Mouse (Mus musculus): ENCODE measurements around the gene Cd209g.

Cd209g gene

DNA sequence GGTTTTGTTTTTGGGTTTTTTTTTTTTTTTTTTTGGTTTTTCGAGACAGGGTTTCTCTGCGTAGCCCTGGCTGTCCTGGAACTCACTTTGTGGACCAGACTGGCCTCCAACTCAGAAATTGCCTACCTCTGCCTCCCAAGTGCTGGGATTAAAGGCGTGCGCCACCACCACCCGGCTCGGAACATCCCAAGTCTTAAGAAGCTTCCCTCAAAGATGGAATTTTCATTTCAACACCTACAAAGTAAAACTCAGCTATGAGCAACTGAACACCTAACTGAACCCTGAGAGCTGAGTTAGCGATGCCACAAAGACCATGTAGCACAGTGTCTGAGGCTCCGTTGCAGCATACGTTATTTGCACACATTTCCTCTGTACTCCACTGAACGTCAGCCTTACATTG is at the start of gene Cd209g:
Gene Cd209g, plus strand, starts transcription at position 301 of the 400 bp plus-strand sequence.
- WGBS, result 92% methylated on average over 10 of the region's 10 CpGs

DNA sequence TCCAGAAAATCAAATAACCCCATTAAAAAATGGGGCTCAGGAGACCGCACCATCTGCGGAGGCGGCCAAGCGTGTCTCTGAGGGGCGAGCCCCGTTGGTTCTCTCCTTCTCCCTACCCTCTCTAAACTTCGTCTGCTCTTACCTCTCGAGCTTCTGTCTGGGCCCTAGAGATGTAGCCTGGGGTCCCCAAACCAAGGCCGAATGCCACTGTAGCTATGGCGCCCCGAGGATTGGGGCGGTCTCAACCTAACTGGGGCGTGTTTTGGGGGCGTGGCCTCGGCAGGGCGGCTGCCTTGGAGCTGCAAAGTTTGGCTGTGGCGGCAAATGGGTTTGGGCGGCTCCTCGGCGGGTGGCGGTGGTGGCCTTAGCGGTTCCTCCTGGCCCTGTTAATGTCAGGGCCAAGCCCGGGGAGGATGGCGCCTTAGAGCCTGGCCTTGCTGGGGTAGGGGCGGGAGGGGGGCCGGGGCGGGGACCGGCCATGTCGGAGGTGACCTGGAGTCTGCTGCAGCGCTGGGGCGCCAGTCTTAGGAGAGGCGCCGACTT is 46.6 kb upstream of the Cd209g start:
- WGBS, result 40% methylated on average over 33 of the region's 33 CpGs

DNA sequence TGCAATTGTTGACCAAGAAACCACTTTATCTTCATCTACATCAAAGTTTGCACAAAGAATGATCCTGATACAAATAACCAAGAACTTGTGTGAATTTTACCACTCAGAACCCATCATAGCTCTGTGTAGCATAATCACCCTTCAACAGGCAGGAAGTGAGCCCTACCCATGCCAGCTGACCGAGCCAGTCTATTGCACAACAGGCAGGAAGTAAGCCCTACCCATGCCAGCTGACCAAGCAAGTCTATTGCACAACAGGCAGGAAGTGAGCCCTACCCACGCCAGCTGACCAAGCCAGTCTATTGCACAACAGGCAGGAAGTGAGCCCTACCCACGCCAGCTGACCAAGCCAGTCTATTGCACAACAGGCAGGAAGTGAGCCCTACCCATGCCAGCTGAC is 45.4 kb upstream of the Cd209g start:
- 80% methylated on average over 3 of the region's 3 CpGs for WGBS

DNA sequence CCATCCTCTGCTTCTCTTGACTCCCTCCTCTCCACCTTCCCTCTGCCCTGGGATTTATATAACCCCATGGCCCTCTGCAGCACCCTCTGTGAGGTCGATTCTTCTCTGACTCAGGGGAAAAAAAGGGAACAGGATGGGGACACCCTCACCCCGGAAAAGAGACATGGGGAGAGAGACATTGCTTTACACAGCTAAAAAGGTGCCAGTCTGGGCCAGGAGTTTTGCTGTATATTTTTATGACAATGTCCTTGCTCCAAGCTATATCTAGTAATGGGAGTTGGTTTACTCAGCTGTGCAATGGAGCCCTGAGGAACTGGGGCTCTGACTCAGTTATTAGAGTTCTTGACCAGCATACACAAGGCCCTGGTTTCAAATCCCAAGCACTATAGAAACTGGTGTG is 28.2 kb upstream of the Cd209g start, which contains the start of gene Cd209f:
Gene Cd209f, minus strand, starts transcription at position 101 of the 400 bp plus-strand sequence.
- WGBS, result 67% methylated on average over 2 of the region's 2 CpGs

DNA sequence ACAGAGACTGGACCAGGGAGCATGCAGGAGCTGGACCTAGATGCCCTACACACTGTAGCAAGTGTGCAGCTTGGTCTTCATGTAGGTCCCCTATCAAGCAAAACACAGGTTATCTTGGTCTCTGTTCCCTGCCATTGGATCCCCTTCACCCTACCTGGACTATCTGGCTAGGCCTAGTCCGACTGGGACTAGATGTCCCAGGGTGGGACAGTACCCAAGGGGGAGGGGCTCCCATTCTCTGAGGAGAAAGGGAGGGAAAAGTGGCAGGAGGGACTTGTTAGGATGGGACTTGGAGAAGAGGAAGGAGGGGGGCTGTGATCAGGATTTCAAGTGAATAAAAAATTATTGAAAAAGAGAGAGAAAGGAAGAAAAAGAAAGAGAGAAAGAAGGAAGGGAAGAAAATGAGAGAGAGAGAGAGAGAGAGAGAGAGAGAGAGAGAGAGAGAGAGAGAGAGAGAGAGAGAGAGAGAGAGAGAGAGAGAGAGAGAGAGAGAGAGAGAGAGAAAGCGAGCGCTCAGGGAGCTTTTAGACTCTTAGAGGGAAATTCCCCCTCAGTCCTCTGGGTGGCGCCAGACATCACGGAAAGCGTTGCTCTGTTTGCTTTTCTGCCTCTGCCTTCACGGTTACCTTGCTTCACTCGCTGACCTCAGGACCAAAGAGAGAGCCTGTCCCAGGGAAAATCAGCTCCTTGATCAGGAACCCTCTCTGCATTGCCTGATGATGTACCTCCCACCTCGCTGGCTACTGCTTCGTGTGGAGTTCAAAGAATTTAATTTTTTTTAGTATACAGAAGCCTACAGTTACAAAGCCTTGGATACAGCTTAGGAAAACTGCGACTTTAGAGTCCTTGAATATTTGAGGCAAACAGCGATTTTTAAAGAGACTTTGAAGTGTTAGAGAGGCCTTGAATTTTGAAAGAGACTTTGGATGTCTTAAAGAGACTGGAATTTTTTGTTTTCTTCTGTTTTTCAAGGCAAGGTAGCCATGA is 6.1 kb downstream of the Cd209g start:
- whole genome bisulfite sequencing, result 5% methylated on average over 12 of the region's 12 CpGs

DNA sequence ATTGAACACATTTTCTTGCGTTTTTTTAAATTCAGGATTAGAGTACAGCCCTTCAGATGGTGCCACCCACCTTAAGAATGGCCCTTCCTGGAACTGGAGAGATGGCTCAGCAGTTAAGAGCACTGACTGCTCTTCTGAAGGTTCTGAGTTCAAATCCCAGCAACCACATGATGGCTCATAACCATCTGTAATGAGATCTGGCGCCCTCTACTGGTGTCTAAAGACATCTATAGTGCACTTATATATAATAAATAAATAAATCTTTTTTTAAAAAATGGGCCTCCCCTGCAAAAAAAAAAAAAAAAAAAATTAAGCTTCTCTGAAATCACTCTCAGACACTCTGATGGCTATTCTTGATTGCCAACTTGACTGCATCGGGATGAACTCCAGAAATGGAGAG is 7.8 kb downstream of the Cd209g start:
- WGBS, result 65% methylated on average over 3 of the region's 3 CpGs

DNA sequence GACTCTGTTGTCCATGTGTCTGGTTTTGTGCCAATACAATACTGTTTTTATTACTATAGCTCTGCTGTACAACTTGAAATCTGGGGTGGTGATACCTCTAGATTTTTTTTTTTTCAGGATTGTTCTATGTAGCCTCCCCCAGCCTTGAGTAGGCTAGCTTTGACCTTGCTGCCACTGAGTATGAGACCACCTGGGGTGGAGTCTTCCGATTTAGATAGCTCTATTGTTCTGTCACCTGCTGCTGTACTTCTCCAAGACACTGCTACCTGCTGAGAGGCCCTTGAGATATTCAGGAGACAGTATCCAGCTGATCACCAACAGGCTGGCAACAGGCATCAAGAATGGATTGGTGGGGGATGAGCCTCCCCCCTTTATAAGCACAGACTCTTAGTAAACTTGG is 13.4 kb downstream of the Cd209g start:
- 37% methylated on average over 1 of the region's 1 CpGs for WGBS

DNA sequence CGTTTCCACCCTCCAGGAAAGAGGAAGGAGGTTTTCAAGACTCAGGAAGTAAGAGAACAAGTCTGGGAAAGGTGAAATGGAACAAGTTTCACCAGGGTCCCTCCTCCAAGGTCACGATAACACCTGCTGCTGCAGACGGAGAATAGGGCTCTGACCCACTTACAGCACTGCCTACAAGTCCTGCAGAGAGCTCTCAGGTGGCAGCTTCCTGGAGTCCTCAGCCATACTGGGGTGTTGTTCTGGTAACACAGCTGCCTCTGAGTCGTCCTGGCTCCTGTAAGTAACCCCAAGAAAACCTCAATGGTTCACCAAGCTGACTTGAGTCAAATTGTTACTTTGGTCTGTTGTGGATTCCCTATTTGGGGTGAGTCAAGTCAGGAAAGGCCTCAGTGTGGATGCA is 28.9 kb downstream of the Cd209g start:
- 61% methylated on average over 4 of the region's 4 CpGs for WGBS

DNA sequence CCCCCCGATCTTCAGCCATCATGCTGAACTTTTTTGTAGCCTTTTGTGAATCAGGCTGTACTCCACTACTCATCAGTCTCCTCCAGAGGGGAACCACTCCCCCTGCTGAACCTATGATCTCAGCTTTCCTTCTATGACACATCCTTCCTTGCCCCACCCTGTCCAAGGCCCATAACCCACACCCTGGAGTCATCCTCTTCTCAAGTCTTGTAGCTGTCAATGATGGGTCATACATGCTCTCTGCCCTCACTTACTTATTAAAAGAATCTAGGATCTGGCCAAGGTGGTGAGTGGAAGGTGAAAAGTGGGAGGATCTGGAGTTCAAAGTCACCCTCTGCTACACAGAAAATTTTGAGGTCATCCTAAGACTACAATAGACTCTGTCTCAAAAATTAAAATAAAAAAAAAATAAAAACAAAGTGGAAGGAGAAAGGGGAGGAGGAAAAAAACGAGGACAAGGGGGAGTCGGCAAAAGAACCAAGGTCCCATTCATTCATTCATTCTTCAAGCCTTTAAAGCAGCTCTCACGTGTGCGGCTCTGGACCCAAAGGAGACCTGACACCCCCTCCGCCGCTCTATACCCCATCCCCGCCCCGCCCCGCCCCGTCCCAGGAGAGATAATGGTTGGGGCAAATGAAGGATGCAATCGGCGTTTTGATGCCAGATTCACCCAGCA is 31.4 kb downstream of the Cd209g start:
- WGBS, result 3% methylated on average over 13 of the region's 13 CpGs

DNA sequence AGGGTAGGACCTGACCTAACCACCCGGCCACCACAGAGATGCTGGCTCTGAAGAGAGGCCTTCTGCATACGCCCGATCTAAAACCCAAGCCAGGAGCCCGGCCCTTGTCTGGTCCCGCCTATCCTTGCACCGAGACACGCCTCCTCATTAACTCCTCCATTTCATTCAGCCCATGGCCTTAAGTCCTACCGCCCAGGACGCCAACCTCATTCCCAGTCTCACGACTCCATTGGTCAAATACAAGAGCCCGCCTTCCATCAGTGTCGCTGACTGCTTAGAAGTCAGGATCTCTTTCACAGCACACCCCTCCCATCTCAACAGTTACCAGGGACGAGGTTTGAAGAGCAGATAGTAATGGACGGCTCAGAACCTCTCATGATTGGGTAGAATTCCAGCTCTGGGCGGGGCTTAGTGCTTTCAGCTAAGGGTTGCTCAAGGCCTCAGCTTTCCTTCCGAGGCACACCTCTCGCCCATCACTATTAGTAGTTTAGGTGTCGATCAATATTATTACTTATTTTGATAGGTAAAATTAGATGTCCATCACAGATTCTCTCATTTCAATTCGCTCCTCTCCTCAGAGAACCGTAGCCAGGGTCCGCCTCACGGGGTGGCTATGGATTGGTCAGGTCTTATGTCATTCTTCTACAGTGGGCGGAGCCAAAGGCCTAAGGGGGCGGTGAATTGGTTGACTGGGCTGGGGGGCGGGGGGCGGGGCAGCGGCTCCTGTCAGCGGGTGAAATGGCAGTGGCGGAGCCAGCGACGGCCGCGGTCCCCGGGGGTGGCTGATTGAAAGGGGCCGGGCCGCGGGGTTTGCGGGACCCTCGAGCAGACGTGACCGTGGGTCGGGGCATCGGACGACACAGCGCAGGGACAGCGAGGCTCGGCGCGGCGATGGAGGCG is 32.2 kb downstream of the Cd209g start, which contains the start of gene Evi5l:
Gene Evi5l, plus strand, starts transcription at position 716 of the 900 bp plus-strand sequence.
- WGBS, result 2% methylated on average over 48 of the region's 51 CpGs

DNA sequence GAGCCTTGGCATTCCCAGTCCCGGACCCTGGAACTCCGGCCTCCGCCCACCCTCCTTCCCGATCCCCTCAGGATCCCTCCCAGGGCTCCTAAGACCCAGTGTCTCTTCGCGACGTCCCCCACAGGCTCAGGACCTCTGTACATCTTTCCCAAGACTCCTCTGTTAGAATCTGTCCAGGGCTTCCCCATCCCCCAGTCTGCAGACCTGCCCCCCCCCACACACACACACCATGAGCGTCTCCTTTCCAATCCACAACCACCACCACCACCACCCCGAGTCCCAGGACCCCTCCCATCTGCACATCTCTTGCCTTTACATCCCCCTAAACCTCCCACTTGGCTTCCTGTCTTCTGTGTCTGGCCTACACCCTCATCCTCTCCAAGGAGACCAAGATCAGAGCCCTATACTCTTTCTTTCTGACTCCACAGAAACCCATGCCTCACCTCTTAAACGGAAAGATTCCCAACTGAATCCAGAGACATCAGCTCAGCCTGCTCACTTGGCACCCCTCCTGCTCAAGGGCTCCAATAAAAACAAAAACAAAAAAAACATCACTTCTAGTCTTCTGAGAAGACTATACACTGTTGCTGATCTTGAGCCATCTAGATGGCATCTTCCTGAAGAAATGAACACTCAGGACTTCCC is 33.1 kb downstream of the Cd209g start:
- WGBS, result 3% methylated on average over 10 of the region's 10 CpGs

DNA sequence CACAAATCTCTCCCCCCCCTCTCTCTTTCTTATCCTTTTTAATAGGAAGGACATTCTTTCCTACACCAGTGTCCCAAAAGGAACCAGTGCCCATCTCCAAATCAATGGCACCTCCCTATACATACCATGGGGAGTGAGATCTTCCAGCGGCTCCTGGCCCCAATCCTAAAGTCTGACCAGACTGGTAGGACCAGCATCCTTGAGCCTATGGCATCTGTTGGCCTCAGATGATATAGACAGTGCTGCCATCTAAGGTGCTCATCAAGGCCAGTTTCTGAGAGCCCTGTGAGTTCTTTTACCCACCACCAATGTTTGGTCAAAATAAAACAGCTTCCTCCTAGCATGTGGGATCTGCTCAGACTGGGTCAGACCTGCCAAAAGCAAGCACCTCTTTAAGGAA is 34.0 kb downstream of the Cd209g start:
- 73% methylated on average over 1 of the region's 1 CpGs for WGBS

DNA sequence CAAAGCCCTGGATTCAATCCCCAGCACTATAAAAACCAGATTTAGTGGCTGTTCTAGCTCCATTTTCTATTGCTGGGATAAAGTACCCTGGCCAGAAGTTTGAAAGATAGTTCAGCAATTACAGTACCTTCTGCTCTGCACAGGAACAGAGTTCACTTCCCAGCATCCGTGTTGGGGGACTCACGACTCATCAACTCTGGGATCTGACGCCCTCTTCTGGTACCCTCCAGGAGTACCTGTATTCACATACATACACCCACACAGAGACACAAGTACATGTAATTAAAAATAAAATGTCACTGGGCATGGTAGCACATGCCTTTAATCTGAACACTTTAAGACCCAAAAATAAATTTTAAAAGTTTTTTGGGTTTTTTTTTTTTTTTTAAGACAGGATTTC is 38.6 kb downstream of the Cd209g start:
- 82% methylated on average over 3 of the region's 3 CpGs for WGBS

DNA sequence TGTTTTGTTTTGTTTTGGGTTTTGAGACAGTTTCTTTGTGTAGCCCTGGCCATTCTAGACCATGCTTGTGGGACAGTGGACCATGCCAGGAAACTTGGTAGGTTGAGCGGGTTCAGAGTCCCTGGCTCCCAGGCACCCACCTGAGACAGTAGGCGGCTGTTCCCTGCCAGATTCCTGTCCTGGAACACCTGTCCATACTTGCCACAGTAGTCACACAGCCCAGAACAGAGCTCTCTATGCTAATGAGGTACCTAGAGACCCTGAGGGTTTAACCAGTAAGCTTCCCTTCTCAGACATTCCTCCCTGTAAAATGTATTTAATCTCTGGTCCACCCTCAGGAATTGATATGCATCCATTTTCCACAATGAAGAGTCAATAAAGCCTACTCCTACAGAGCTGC is 40.1 kb downstream of the Cd209g start:
- WGBS, result 84% methylated on average over 2 of the region's 2 CpGs

DNA sequence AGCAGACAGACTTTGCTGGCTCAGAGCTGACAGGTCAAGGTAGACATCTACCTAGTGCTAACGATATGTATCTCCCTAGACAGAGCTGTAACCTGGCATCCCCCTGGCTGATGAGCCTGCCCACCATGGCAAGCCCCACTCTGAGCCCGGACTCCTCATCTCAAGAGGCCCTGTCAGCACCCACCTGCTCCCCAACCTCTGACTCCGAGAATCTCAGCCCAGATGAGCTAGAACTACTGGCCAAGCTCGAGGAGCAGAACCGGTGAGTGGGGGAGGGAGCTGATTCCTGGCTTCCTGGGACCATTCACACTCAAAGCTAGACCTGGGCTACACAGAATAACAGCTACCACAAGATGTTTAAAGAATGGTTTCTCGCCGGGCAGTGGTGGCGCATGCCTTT is 49.5 kb downstream of the Cd209g start:
- 85% methylated on average over 8 of the region's 8 CpGs for WGBS

DNA sequence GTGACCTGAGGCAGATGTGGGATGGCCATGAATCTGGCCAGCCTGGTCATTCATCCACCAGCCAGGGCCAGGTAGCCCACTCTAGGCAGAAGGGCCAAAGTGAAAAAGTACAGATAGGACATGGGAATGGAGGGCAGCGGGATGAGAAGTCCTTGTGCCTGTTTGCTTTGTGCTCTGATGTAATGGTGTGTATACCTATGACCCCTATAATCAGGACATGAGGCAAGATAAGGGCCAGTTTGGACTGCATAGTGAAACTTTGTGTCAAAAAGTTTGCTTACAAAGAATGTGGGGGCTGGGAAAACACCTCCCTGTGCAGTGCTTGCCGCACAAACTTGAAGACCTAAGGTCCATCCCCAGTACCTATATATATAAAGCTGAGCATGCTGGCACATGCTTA is 52.3 kb downstream of the Cd209g start:
- 96% methylated on average over 2 of the region's 2 CpGs for WGBS

All from cerebral cortex, adult 2 months (tissue).